Mouse (Mus musculus) forebrain, embryonic 14.5 days (tissue): ENCODE measurements around the gene Sirpa. TPM values are rescaled to one million over a fixed set of nuclear protein-coding genes. Genes with fewer than 3 reads are reported as not detected.

Experiments used
- ATAC-seq: fragments of 200-750 bp; cut with Nextera tagmentation; 2 replicates; pipeline ENCODE4 v1.8.0; 2017; ENCODE audit warnings: mild to moderate bottlenecking, moderate library complexity
- DNase-seq: peaks from one replicate; pipeline ENCODE4 v3.0.0-alpha.2; 2015; ENCODE audit warnings: low spot score
- H3K27ac ChIP-seq: fragments of 300-500 bp; sonication (generic); 2 replicates; pipeline ENCODE4 v1.5.1; 2014; ENCODE audit warnings: low read depth, mild to moderate bottlenecking, control low read depth, low read length, moderate library complexity
- H3K27me3 ChIP-seq: fragments of 300-500 bp; sonication (generic); replicated peaks from 2 replicates; pipeline ENCODE4 v1.6.1; 2014; ENCODE audit warnings: low read length, control low read depth, mixed read lengths; ENCODE audit not compliant: control insufficient read depth, insufficient read depth
- H3K36me3 ChIP-seq: fragments of 300-500 bp; sonication (generic); 2 replicates; pipeline ENCODE4 v1.6.1; 2014; ENCODE audit warnings: low read length, control low read depth; ENCODE audit not compliant: control insufficient read depth, insufficient read depth
- H3K4me1 ChIP-seq: fragments of 300-500 bp; sonication (generic); 2 replicates; pipeline ENCODE4 v1.6.1; 2014; ENCODE audit warnings: antibody characterized with exemption, low read length, control low read depth; ENCODE audit not compliant: control insufficient read depth, insufficient read depth
- H3K4me2 ChIP-seq: fragments of 300-500 bp; sonication (generic); 2 replicates; pipeline ENCODE4 v1.6.1; 2014; ENCODE audit warnings: mild to moderate bottlenecking, control low read depth, low read length
- H3K4me3 ChIP-seq: fragments of 300-500 bp; sonication (generic); 2 replicates; pipeline ENCODE4 v1.5.1; 2014; ENCODE audit warnings: low read depth, low read length, control low read depth
- H3K9ac ChIP-seq: fragments of 300-500 bp; sonication (generic); 2 replicates; pipeline ENCODE4 v1.6.1; 2014; ENCODE audit warnings: mild to moderate bottlenecking, low read length, control low read depth, moderate library complexity
- H3K9me3 ChIP-seq: fragments of 300-500 bp; sonication (generic); replicated peaks from 2 replicates; pipeline ENCODE4 v1.6.1; 2016; ENCODE audit warnings: low read length, control low read depth, mixed read lengths; ENCODE audit not compliant: control insufficient read depth
- WGBS: fragments of 180-500 bp; shearing (Covaris S2); extraction: QIAGEN DNeasy Blood & Tissue Kit; methylation state at CpG from one replicate; pipeline ENCODE4 v1.1.7; 2014; 5-methylcytosine and 5-hydroxymethylcytosine counted together
- polyA plus RNA-seq: library from polyadenylated mRNA; unstranded; fragments of >200 nt; fragmentation: Nextera tagmentation; extraction: Ambion mirVana; gene quantifications from 2 replicates; pipeline ENCODE4 v1.2.1, GENCODE M21; 2014

The Sirpa gene
- polyA plus RNA-seq, 1 experiment from 2014 or later: 24.8 TPM

DNA sequence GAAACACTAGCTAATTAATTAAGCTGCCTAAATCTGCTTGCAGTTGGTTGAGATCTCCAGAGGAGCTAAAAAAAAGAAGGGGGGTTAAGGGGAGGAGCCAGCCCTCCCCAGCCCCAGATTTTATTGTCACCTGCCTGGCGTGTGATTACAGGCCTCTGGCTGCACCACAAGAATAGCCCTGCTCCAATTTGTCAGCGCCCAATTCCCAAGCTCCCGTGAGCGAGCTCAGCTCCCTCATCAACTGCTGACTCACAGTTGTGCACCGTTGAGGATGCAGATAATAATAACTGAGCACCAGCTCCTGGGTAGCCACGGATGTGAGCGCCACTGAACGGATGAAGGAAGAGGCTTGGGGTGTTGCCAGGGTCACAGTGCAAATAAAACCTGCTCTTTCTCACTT lies 13.6 kb downstream of the Sirpa start:
- DNase-seq (peak; percentile 72), ATAC-seq (peak; percentile 67)
- WGBS: 6% methylated on average over 8 of the region's 8 CpGs

DNA sequence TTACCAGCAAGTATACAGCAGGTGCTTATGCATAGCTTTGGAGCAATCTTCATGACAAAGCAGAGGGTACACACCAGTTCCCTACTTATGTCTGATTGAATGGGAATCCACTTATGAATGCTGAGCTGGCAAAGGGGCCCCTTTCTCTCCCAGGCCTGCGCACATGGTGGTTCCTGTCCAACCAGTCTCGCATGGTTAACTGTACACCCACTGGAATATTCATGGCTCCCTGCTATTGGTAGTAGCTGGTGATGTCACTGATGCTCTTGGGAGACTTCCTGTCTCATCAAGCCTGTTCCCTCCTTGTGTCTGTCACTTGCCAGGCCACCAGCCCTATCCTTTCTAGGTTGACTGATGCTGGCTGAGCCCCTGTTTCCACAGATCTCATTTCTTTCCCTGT lies 14.3 kb downstream of the Sirpa start:
- Histone ChIP-seq H3K4me1 (peaks cover 13% of the 10 kb centered on the region), H3K27ac (no peak overlapping the region), H3K4me2 (no peak overlapping the region), H3K4me3 (no peak overlapping the region), H3K36me3 (peaks cover 14% of the 10 kb centered on the region), H3K9me3 (no peaks in the 10 kb centered on the region), H3K27me3 (no peaks in the 10 kb centered on the region), H3K9ac (no peak overlapping the region)
- WGBS: 51% methylated on average over 2 of the region's 2 CpGs
- ATAC-seq (no peak), DNase-seq (no peak)

More for the DNA sequence above, 13.6 kb downstream of the Sirpa start:
- Histone ChIP-seq H3K27ac (no peak overlapping the region), H3K9ac (no peak overlapping the region), H3K27me3 (no peaks in the 10 kb centered on the region), H3K36me3 (peaks cover 14% of the 10 kb centered on the region), H3K4me1 (peaks cover 13% of the 10 kb centered on the region), H3K4me2 (peak overlapping the region; percentile 6; the same call in 1 of the 2 replicates), H3K4me3 (no peak overlapping the region), H3K9me3 (no peaks in the 10 kb centered on the region)

DNA sequence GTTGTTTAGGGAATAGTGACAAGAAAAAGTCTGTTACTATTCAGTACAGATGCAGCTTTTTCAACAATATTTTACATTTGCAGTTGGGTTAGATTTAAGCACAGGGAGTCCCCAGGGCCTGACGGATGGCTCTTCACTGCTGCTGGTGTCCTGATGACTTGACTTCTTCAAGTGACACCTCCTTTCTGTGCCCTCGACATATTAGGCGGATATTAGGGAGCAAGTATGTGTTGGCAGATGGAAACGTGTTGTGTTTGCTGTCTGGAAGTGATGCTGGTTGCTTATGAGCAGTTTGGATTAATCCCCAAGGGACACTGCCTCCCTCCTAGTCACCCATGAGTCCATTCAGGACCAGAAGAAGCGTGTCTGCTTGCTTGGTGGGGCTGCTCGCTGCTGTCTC lies 21.3 kb downstream of the Sirpa start:
- H3K4me1 ChIP-seq: no peaks in the 10 kb centered on the region
- H3K9ac ChIP-seq: no peak overlapping the region
- no peak for ATAC-seq
- H3K36me3 ChIP-seq: peaks cover 16% of the 10 kb centered on the region
- H3K27ac ChIP-seq: no peak overlapping the region
- no peak overlapping the region for H3K4me3 ChIP-seq
- no peak overlapping the region for H3K4me2 ChIP-seq
- no peak for DNase-seq
- no peaks in the 10 kb centered on the region for H3K27me3 ChIP-seq
- 86% methylated on average over 6 of the region's 6 CpGs for WGBS
- H3K9me3 ChIP-seq: no peaks in the 10 kb centered on the region

DNA sequence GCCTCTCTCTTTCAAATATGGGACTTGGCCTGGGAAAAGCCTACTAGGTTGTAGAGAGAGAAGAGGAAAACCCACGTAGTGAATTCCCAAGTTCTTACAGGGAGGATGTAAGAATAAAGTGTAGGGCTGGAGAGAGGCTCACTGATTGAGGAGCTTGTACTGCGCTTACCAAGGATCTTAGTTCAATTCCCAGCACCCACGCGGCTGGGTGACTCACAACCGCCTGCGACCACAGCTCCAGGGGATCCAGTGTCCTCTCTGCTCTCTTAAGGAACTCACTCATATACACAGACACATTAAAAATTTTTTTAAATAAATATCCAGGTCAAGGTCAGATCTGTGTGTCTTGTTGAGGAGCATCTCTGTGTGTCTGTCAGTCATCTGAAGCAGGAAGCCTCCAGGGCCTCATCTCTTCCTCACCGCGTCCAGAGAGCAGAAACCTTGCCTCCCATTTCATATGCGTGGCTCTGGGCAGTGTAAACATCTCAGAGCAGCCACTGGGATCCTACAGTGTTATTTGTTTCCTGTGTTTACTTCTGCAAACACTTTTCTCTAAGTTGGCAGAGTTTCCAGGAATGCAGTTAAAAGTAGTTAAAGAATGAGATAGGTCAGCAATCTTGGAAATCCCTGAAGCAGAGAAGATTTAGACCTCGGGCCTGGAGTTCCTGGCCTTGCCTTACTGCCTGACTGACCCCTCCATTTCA lies 22.0 kb downstream of the Sirpa start:
- WGBS: 94% methylated on average over 10 of the region's 10 CpGs
- H3K9me3 ChIP-seq: no peaks in the 10 kb centered on the region

DNA sequence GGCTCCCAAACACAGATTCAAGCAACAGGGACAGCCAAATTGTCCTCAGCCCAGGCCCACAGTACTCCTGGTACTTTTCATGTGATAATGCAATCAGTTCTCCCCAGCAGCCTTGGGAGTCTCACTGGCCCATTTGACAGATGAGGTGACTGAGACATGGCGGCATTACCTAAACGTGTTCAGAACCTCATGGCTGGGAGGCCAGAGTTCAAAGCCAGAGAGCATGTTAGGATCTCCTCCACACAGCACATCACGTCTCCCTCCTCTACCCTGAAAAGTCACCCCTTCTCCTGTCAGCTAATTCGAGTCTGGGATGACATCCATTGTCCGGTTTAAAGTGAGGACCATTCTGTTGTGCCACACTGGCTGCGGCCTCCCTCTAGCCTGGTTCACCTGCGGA lies 27.5 kb downstream of the Sirpa start:
- WGBS: 79% methylated on average over 7 of the region's 7 CpGs
- no peaks in the 10 kb centered on the region for H3K9me3 ChIP-seq
- no peak overlapping the region for H3K4me3 ChIP-seq
- ATAC-seq (no peak), DNase-seq (no peak)
- no peaks in the 10 kb centered on the region for H3K27me3 ChIP-seq
- no peak overlapping the region for H3K27ac ChIP-seq
- no peak overlapping the region for H3K4me2 ChIP-seq
- peaks cover 7% of the 10 kb centered on the region for H3K4me1 ChIP-seq
- peaks cover 12% of the 10 kb centered on the region; the same call in 1 of the 2 replicates for H3K36me3 ChIP-seq
- no peak overlapping the region for H3K9ac ChIP-seq

More for the DNA sequence above, 22.0 kb downstream of the Sirpa start:
- Histone ChIP-seq H3K4me1 (no peaks in the 10 kb centered on the region), H3K36me3 (peaks cover 12% of the 10 kb centered on the region; the same call in 1 of the 2 replicates), H3K27me3 (no peaks in the 10 kb centered on the region), H3K9ac (no peak overlapping the region), H3K27ac (no peak overlapping the region), H3K4me2 (no peak overlapping the region), H3K4me3 (no peak overlapping the region)
- ATAC-seq (no peak), DNase-seq (no peak)

DNA sequence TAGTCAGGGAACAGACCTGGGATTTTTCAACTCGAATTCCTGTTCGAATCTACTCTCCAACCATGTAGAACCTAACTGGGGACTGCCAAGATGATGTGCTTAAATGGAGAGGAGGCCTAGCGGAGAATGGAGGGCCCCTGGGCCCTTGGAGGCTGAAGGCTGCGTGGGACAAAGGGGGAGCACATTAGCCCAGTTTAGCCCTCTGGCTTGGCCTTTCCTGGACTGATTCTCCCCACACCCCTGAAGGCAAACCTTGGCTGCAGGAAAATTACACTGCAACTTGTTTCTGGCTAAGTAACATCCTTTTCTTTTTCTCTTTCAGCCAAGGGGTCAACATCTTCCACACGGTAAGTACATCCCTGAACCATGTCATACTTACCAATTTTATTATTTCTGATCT lies 28.2 kb downstream of the Sirpa start:
- H3K9ac ChIP-seq: no peak overlapping the region
- WGBS: 86% methylated on average over 5 of the region's 5 CpGs

DNA sequence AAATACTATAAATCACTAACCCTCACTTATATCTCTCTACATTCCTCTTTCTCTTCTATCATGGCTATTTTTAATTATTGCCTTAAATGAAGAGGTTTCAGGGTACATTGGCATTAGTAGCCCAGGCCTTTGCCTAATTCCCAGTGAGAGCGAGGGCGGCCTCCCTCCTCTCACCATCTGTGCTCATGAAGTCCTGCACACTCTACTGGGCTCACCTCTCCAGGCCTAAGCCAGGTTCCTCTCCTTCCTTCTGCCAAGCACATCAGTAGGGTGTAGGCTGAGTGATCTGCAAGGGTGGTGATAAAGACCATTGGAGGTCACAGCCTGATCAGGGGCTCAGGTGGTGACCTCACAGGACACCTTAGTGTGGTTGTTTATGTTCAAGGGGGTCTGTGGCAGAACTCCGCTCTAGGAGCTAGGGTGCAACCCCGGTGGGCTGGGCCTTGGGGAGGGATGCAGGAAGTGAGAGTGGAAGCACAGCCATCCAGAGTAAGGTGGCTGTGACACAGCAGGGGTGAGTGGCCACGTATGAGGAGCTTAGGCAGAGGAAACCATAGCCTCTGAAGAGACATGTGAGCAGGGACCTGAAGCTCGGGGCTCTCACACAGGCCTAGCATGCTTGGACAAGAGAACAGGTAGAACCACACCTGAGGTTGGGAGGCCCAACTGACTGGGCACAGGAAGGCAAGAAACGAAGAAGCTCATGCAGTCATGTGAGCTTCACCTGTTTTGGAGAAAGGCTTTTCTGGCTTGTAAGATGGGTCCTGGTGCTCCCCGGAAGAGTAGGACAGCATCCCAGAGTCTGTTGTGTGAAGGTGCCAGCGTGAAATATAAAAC lies 29.2 kb downstream of the Sirpa start:
- no peak overlapping the region for H3K4me2 ChIP-seq
- H3K27ac ChIP-seq: no peak overlapping the region
- DNase-seq (no peak), ATAC-seq (no peak)
- peaks cover 7% of the 10 kb centered on the region for H3K4me1 ChIP-seq
- H3K4me3 ChIP-seq: no peak overlapping the region
- no peak overlapping the region for H3K9ac ChIP-seq
- H3K36me3 ChIP-seq: peaks cover 5% of the 10 kb centered on the region; the same call in 1 of the 2 replicates
- 90% methylated on average over 9 of the region's 9 CpGs for WGBS
- H3K27me3 ChIP-seq: no peaks in the 10 kb centered on the region
- no peaks in the 10 kb centered on the region for H3K9me3 ChIP-seq

More for the DNA sequence above, 28.2 kb downstream of the Sirpa start:
- peaks cover 7% of the 10 kb centered on the region for H3K4me1 ChIP-seq
- no peak for ATAC-seq
- H3K4me2 ChIP-seq: no peak overlapping the region
- no peak overlapping the region for H3K4me3 ChIP-seq
- H3K27ac ChIP-seq: no peak overlapping the region
- H3K9me3 ChIP-seq: no peaks in the 10 kb centered on the region
- no peaks in the 10 kb centered on the region for H3K27me3 ChIP-seq
- peaks cover 7% of the 10 kb centered on the region; the same call in 1 of the 2 replicates for H3K36me3 ChIP-seq
- DNase-seq: no peak

DNA sequence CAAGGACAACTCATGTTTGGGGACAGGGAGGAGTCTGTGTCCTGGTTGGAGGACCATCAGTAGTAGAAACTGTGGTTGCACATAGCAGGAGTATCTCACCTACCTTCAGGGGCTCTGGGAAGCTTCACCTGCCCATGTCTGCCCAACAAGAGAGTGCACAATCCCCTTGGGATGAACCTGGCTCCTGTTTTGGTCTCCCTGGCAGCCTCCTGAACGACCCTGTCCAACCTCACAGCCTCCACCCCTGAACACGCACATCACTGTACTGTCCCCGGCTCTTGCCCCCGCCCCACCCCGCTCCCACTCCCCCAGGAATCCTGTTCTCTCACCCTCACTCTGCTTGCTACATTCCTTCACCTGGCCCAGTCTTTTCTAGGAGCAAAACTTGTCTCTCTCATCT lies 30.3 kb downstream of the Sirpa start:
- H3K4me2 ChIP-seq: no peak overlapping the region
- H3K4me1 ChIP-seq: peaks cover 7% of the 10 kb centered on the region
- 96% methylated on average over 5 of the region's 5 CpGs for WGBS
- no peak overlapping the region for H3K4me3 ChIP-seq
- H3K27me3 ChIP-seq: no peaks in the 10 kb centered on the region
- no peak overlapping the region for H3K27ac ChIP-seq
- DNase-seq: no peak
- H3K36me3 ChIP-seq: peaks cover 5% of the 10 kb centered on the region; the same call in 1 of the 2 replicates
- ATAC-seq: no peak
- H3K9ac ChIP-seq: no peak overlapping the region
- H3K9me3 ChIP-seq: no peaks in the 10 kb centered on the region

DNA sequence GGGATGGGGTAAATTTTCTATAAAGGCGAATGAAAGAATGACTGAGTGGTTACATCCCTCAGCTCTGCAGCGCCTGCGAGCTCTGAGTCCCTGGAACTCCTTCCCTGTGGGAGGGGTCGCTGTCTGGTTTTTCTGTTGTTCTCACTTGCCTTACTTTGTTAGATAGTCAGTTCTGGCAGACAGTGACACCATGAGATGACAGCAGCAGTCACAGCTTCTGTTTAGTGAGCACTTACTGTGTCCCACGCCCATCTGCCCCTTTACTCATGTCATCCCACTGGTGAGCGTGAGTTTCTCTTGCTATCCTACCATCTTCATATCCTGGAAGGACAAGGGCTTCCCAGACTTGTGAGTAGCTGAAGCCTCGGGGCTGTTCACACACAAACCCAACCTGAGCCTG lies 31.1 kb downstream of the Sirpa start:
- H3K27ac ChIP-seq: no peak overlapping the region
- no peak for ATAC-seq
- no peak for DNase-seq
- peaks cover 7% of the 10 kb centered on the region for H3K4me1 ChIP-seq
- H3K4me3 ChIP-seq: no peak overlapping the region
- H3K9me3 ChIP-seq: no peaks in the 10 kb centered on the region
- H3K4me2 ChIP-seq: no peak overlapping the region
- 91% methylated on average over 7 of the region's 7 CpGs for WGBS
- H3K9ac ChIP-seq: no peak overlapping the region
- peaks cover 7% of the 10 kb centered on the region; the same call in 1 of the 2 replicates for H3K36me3 ChIP-seq
- no peaks in the 10 kb centered on the region for H3K27me3 ChIP-seq
